Mouse (Mus musculus) lung, postnatal 14 days (tissue): Measurements from ENCODE around the gene Slc37a3.

ENCODE experiments used
- DNase-seq: peaks from one replicate; pipeline ENCODE4 v3.0.0; 2021

The Slc37a3 gene

DNA sequence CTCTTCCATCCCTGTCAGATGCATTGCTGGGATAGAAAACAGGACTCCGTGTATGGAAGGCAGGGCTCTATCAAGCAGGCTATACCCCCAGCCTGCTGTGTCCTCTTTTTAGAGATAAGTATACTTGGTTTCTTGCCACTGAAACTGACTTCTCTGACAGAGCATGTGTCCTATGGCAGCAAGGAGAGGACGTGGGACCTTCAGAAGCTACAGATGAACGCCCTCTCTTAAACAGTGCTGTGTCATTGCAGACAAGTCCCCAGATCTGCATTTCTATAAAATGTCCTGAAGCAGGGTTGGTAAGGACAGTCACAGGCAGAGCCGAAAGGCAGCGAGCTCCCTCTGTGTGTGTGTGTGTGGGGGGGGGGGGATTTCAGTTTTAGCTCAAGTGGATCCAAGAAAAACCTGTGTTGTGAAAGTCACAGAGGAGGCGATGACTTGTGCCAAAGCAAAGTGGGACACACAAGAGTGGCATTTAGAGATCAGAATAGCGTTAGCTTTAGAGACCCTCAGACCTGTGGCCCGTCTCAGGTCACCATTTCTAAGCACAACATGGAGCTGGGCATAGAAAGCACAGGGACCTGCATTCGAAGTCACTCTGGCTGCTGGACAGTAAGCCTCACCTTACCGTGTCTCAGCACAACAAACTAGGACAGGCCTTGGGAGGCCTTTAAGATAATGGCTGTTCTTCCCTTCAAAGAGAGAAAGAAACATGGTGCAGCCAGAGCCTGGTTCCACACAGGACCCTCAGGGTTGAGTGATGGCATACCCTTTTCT is 59.4 kb downstream of the Slc37a3 start:
- DNase-seq, result no peak

DNA sequence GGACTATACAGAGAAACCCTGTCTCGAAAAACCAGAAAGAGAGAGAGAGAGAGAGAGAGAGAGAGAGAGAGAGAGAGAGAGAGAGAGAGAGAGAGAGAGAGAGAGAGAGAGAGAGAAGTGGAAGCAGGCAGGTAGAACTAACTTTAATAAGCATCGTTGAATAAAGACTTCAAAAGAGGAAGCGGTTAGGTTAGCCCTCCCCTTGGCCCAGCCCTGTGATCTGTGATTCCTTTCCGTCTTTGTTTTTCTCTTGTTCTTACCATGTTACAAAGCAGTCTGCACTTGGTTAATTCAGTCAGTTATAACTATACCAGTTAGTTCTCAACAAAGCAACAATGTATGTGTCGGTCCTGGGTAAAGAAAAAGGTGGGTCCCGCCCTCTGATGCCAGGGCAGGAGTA is 61.4 kb downstream of the Slc37a3 start:
- no peak for DNase-seq

DNA sequence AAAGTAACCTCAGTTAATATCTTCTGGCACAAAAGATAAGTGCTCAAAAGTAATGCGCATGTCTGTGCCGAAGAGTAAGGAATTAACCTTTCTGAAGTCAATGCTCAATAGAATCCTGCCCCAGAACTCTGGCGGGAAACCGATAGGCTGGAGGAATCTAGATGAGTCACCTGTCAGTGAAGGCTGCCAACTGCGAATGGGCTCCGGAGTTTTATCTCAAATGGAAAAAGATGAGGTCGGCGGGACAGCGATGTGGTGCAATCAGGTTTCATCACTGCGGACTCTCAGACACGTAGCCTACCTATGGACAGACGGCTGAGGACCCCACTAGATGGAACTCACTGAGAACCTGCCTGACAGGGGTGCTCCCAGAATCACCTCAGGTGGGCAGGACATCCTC is 63.0 kb downstream of the Slc37a3 start:
- no peak for DNase-seq

DNA sequence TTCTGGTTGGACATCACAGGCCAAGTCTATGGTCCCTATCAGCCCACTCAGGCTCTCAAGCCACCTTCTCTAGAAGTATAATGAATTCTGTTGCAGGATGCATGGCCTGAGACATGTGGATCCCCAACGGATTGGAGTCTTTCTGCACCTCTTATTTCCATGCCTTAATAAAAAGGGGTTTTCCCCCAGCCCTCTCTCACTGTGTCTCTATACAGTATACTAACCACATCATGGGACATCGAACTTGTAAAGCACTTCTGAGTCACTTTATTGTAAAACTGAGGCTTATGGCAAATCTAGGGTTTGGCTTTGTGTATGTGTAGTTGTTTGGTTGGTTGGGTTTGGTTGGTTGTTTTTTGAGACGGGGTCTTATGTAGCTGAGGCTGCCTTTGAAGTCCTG is 65.7 kb downstream of the Slc37a3 start:
- DNase-seq, result no peak

DNA sequence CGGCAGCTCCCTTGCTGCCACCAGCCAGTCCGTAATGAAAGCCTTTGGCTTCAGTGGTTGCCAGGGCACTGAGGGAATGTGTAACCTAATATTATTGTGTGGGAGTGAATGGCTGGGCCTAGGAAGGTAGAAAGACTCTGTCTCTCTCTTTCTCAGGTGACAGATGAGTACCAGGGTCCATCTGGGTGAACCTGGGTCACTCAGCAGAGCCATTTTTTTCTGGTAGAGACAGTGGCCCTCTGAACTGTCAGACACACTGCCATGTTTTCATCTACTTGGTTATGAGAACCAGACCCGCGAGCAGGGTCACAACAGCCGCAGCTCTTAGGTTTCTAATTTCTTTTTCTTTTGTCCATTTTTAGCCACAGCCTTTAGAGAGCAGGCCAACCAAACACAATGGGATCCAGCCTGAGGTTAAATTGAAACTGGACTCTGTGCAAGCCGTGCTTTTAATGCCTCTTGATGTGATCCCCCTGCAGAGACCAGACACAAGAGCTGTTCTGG is 73.1 kb downstream of the Slc37a3 start:
- no peak for DNase-seq

DNA sequence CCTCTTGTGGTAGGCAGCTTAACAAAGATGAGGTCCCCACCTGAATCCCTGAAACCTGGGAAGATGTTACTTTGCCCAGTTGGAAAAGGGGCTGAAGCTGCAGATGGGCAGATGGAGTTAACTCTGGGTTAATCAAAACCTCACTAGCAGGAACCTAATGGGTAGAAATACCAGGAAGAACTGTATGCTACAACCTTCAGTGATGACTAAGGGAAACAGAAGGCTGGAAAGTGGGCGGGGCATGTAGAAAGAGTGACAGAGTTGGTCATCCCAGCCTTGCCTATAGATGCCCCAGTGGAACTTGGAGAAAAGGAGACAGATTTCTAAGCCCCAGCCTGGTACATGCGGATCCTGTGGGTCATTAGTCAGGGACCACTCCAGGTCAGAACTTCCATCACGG is 76.0 kb downstream of the Slc37a3 start:
- DNase-seq, result no peak

DNA sequence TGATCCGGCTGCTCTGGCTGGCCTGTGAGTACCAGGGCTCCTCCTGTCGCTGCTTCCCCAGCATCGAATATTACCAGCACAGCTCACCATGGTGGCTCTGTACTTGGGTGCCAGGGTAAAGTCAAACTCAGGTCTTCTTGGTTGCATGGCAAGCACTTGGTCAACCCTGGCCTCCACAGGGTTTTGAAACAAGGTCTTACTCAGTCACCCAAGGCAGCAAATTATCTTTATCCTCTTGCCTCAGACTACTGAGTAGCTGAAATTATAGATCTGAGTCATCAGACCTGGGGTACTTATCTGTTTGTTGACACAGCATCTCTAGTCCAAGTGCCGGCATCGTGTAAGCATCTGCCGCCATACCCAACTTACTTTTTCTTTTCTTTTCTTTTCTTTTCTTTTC is 80.4 kb downstream of the Slc37a3 start:
- no peak for DNase-seq

DNA sequence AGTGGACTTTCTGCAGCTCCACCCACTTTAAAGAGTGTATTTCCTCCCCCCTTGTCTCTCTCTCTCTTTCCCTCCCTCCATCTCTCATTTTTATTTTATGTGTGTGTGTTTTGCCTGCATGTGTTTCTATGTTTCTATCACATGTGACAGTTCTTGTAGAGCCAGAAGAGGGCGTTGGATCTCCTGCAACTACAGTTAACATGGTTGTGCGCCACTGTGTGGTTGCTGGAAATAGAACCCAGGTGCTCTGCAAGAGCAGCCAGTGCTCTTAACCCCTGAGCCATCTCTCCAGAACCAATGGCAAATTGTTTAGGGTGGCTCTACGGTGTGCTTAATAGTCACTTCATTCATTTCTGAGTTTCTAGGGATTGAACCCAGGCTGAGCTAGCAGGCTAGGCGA is 81.0 kb downstream of the Slc37a3 start:
- no peak for DNase-seq

DNA sequence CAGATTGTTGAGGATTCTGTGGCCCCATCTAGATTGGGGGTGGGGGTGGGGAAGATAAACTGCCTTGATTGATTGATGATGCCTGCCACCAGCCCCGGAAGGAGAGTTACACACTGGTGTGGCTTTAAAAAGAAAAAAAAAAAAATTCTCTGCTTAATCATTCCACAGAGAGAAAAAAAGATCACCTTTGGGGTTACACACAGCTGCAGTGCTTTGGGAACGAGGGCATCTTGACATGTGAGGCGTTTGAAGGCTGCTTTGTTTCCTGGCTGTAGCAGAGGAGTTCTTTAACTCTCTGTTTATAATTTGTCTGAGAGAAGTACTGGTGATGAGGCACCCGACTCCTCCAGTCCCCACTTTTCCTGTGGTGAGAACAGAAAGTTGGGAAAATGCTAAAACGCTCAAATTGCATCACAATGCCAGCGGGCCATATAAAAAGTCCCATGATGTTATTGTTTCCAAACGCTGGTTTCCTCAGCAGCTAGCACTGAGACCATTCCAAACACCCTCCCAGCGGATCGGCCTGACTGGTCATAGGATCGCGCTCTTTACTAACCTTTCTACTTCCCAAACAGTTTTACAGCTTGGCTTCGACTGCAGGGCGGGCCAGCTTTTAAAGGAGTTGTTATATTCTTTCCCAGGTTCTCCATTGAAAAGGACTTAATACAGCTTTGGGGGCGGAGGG is 81.6 kb downstream of the Slc37a3 start:
- peak; percentile 29 for DNase-seq

DNA sequence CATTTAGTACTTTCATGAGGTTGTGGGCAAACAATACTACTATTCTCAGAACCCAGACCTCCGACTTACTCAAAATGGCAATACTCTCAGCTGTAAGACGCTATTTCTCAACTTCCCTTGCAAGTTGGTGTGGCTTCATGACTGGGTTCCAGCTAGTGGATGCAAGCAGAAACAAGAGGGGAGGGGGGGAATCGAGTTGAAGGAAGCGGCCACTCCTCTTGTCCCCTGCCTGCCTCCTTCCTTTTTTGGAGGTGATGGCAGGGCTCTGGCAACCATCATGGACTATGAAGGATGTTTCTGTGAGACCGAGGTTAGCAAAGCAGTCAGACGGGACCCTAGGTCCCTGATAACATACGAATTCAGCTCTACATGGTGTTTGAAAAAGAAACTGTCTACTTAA is 87.8 kb downstream of the Slc37a3 start:
- peak; percentile 28 for DNase-seq

DNA sequence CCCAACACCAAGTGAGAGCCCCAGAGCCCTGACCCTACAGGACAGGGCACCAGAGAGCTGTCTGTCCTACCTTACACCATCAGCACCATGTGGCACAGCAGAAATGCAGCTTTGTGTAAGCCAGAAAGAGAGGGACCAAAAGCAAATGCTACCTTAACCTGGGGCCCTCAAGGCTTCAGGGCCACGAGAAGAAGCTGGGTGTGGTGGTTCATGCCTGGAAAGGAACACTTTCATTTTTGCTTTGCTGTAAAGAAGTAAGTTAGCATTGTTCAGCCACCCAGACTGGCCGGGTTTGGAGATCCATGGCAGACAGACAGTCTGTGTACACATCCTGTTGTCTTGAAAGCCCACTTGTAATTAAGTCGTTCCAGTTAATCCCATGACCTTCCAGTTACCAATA is 89.7 kb downstream of the Slc37a3 start:
- DNase-seq, result no peak

DNA sequence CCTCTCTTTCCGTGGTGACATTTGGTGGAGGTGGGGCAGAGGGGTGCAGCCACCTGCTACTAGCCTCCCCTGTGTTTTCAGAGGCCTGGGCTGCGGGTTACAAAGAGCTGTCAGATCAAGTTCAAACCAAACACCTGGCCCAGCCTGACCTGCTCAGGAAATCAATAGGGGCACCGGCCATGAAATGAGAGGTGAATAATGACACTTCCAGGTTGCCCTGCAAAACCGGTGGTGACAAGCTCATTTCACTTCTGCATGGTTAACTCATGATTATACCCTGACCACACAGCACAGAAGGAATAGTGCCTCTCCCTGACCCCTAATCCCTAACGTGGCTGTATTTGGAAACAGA is 90.8 kb downstream of the Slc37a3 start:
- DNase-seq, result no peak

DNA sequence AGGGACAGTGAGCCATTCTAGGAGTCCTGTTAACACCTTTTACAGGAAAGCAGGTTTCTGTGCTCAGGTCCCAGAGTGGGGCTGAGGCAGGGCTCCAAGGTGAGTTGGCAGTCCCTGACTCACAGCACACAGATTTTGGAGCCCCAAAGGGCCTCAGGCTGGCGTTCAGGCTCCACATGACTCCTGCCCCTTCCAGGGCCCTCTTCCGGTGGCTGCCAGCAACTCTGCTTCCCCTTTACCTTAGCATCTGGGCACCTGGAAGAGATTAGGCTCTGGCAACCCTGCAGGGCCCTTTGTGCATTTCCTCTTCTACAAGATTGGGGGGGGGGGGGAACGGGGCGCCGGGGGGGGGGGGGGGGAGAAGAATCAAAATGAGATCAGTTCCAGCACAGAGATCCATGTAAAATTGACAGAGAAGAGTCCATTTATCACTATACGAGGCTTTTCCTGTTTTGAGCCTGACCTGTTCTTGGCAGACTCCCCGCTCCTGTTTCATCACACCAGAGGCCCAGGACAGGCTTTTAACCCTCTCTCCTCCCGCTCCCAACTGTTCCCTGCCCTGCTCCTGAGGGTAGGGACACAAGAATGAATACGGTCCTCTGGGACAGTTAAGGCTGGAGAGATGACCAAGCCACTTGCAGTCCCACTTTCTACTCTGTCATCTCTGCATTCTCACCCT is 91.3 kb downstream of the Slc37a3 start:
- DNase-seq, result peak; percentile 43

DNA sequence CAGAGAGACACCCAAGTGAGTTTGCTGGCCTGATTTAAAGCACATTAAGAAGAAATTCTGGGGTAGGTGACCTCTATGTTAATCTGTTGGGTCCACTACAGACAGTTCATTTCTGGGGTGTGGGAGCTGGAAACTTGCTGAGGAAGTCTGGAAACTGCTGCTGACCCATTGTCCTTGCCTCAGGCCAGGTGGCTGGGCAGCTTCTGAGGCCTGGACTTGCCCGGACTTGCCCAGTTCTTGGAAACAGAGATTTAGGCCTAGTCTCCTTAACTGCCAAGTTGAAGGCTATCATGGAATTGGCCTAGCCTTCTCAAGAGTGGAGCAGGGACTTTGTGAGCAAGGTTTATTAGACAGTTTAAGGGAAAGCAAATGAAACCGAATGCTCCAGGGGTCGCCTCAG is 92.6 kb downstream of the Slc37a3 start:
- no peak for DNase-seq
